Mouse (Mus musculus): Measurements from ENCODE around the gene Nrxn2. TPM values are rescaled to one million over a fixed set of nuclear protein-coding genes. Genes with fewer than 3 reads are reported as not detected.
A peak's percentile ranks its signal among the peaks of the same experiment; 100 is the strongest.

Nrxn2 gene
- polyA plus RNA-seq, 2 experiments: 2.6 to 3.6 TPM

- H3K4me1 ChIP-seq (ENCODE audit: control insufficient read depth, insufficient read depth, low read length): peaks cover 13% of the 10 kb centered on the region
- H3K27me3 ChIP-seq (ENCODE audit: control insufficient read depth, insufficient read depth, low read length): peaks cover 48% of the 10 kb centered on the region
- TF ChIP-seq POLR2A (IDR thresholded peaks at IDR 0.05; ENCODE audit: borderline replicate concordance, extremely low read depth, insufficient read depth, insufficient read length): no peak
- no peak overlapping the region for H3K9ac ChIP-seq (ENCODE audit: low read depth, low read length, severe bottlenecking)
- H3K4me2 ChIP-seq (replicated peaks; ENCODE audit: low read depth, low read length, severe bottlenecking): no peak overlapping the region
- H3K27ac ChIP-seq (replicated peaks; ENCODE audit: low read depth, low read length): no peak overlapping the region
- 61% methylated on average over 14 of the region's 14 CpGs for WGBS
- no peak overlapping the region for H3K4me3 ChIP-seq (replicated peaks; ENCODE audit: low read length)
- ATAC-seq (ENCODE audit: low FRiP score, low read depth): no peak
- no peaks in the 10 kb centered on the region for H3K9me3 ChIP-seq (ENCODE audit: control insufficient read depth, low read length)
- DNase-seq (ENCODE audit: low spot score): peak; percentile 14
- H3K36me3 ChIP-seq (ENCODE audit: control insufficient read depth, insufficient read depth, low read length): no peaks in the 10 kb centered on the region
These were observed 110.9 kb downstream of the Nrxn2 start for GRCm38 (mm10) chr19:6529265-6529985.

GRCm38 (mm10) chr19:6530359-6530758, 111.8 kb downstream of the Nrxn2 start:
- Histone ChIP-seq H3K9me3 (ENCODE audit: control insufficient read depth, low read length) (no peaks in the 10 kb centered on the region), H3K27ac (replicated peaks; ENCODE audit: low read depth, low read length) (no peak overlapping the region), H3K4me2 (replicated peaks; ENCODE audit: low read depth, low read length, severe bottlenecking) (no peak overlapping the region), H3K27me3 (ENCODE audit: control insufficient read depth, insufficient read depth, low read length) (peaks cover 48% of the 10 kb centered on the region), H3K9ac (ENCODE audit: low read depth, low read length, severe bottlenecking) (no peak overlapping the region), H3K4me3 (replicated peaks; ENCODE audit: low read length) (no peak overlapping the region), H3K4me1 (ENCODE audit: control insufficient read depth, insufficient read depth, low read length) (peaks cover 13% of the 10 kb centered on the region), H3K36me3 (ENCODE audit: control insufficient read depth, insufficient read depth, low read length) (no peaks in the 10 kb centered on the region)
- 24% methylated on average over 13 of the region's 13 CpGs for WGBS
- DNase-seq (ENCODE audit: low spot score) (no peak), ATAC-seq (ENCODE audit: low FRiP score, low read depth) (no peak)
- no peak for TF ChIP-seq POLR2A (IDR thresholded peaks at IDR 0.05; ENCODE audit: borderline replicate concordance, extremely low read depth, insufficient read depth, insufficient read length)

GRCm38 (mm10) chr19:6531011-6531631, 112.6 kb downstream of the Nrxn2 start:
- 1% methylated on average over 56 of the region's 56 CpGs for WGBS
- peaks cover 13% of the 10 kb centered on the region for H3K4me1 ChIP-seq (ENCODE audit: control insufficient read depth, insufficient read depth, low read length)

GRCm38 (mm10) chr19:6531832-6532471, 113.4 kb downstream of the Nrxn2 start:
- no peak for DNase-seq (ENCODE audit: low spot score)
- Histone ChIP-seq H3K9me3 (ENCODE audit: control insufficient read depth, low read length) (no peaks in the 10 kb centered on the region), H3K9ac (ENCODE audit: low read depth, low read length, severe bottlenecking) (peak overlapping the region; percentile 44)

More at GRCm38 (mm10) chr19:6531011-6531631, 112.6 kb downstream of the Nrxn2 start:
- Histone ChIP-seq H3K36me3 (ENCODE audit: control insufficient read depth, insufficient read depth, low read length) (no peaks in the 10 kb centered on the region), H3K9ac (ENCODE audit: low read depth, low read length, severe bottlenecking) (peak overlapping the region; percentile 44), H3K4me2 (replicated peaks; ENCODE audit: low read depth, low read length, severe bottlenecking) (peak overlapping the region; percentile 80), H3K9me3 (ENCODE audit: control insufficient read depth, low read length) (no peaks in the 10 kb centered on the region), H3K4me3 (replicated peaks; ENCODE audit: low read length) (peak overlapping the region; percentile 41), H3K27me3 (ENCODE audit: control insufficient read depth, insufficient read depth, low read length) (peaks cover 48% of the 10 kb centered on the region), H3K27ac (replicated peaks; ENCODE audit: low read depth, low read length) (no peak overlapping the region)
- ATAC-seq (ENCODE audit: low FRiP score, low read depth) (no peak), DNase-seq (ENCODE audit: low spot score) (peak; percentile 16)
- no peak for TF ChIP-seq POLR2A (IDR thresholded peaks at IDR 0.05; ENCODE audit: borderline replicate concordance, extremely low read depth, insufficient read depth, insufficient read length)

GRCm38 (mm10) chr19:6532656-6533055, 114.1 kb downstream of the Nrxn2 start:
- Histone ChIP-seq H3K27me3 (ENCODE audit: control insufficient read depth, insufficient read depth, low read length) (peaks cover 48% of the 10 kb centered on the region), H3K4me1 (ENCODE audit: control insufficient read depth, insufficient read depth, low read length) (peaks cover 13% of the 10 kb centered on the region), H3K27ac (replicated peaks; ENCODE audit: low read depth, low read length) (no peak overlapping the region), H3K4me2 (replicated peaks; ENCODE audit: low read depth, low read length, severe bottlenecking) (peak overlapping the region; percentile 80; the same call in 1 of the 2 replicates), H3K36me3 (ENCODE audit: control insufficient read depth, insufficient read depth, low read length) (no peaks in the 10 kb centered on the region), H3K4me3 (replicated peaks; ENCODE audit: low read length) (peak overlapping the region; percentile 41), H3K9me3 (ENCODE audit: control insufficient read depth, low read length) (no peaks in the 10 kb centered on the region), H3K9ac (ENCODE audit: low read depth, low read length, severe bottlenecking) (no peak overlapping the region)
- ATAC-seq (ENCODE audit: low FRiP score, low read depth) (no peak), DNase-seq (ENCODE audit: low spot score) (no peak)
- TF ChIP-seq POLR2A (IDR thresholded peaks at IDR 0.05; ENCODE audit: borderline replicate concordance, extremely low read depth, insufficient read depth, insufficient read length): no peak
- 13% methylated on average over 12 of the region's 13 CpGs for WGBS

More at GRCm38 (mm10) chr19:6531832-6532471, 113.4 kb downstream of the Nrxn2 start:
- Histone ChIP-seq H3K36me3 (ENCODE audit: control insufficient read depth, insufficient read depth, low read length) (no peaks in the 10 kb centered on the region), H3K4me2 (replicated peaks; ENCODE audit: low read depth, low read length, severe bottlenecking) (peak overlapping the region; percentile 80), H3K4me3 (replicated peaks; ENCODE audit: low read length) (peak overlapping the region; percentile 41), H3K4me1 (ENCODE audit: control insufficient read depth, insufficient read depth, low read length) (peaks cover 13% of the 10 kb centered on the region), H3K27me3 (ENCODE audit: control insufficient read depth, insufficient read depth, low read length) (peaks cover 48% of the 10 kb centered on the region), H3K27ac (replicated peaks; ENCODE audit: low read depth, low read length) (no peak overlapping the region)
- WGBS: 1% methylated on average over 34 of the region's 36 CpGs
- no peak for TF ChIP-seq POLR2A (IDR thresholded peaks at IDR 0.05; ENCODE audit: borderline replicate concordance, extremely low read depth, insufficient read depth, insufficient read length)
- ATAC-seq (ENCODE audit: low FRiP score, low read depth): no peak

Data from limb, embryonic 14.5 days (tissue).